Mouse (Mus musculus) small intestine, adult 2 months (tissue): Measurements from ENCODE around the gene Fa2h.

Experiments
- CTCF ChIP-seq: fragments of 200-500 bp; IDR thresholded peaks from 2 replicates; pipeline ENCODE4 v1.5.1; 2012; ENCODE audit warnings: low read depth, mild to moderate bottlenecking, control low read depth, inconsistent platforms, low read length, moderate library complexity, mixed read lengths; ENCODE audit not compliant: insufficient replicate concordance, insufficient read length; ENCODE audit errors: extremely low read depth
- POLR2A ChIP-seq: fragments of 200-500 bp; IDR thresholded peaks from 2 replicates; pipeline ENCODE4 v1.6.1; 2012; ENCODE audit warnings: low read depth, mild to moderate bottlenecking, control low read depth, inconsistent platforms, low read length, moderate library complexity

- no peak for TF ChIP-seq CTCF
- TF ChIP-seq POLR2A: no peak
Observed at GRCm38 (mm10) chr8:111369711-111370110, 23.9 kb downstream of the Fa2h start.
